Mouse (Mus musculus) stomach, embryonic 14.5 days (tissue): ENCODE measurements around the gene Knl1. TPM values are rescaled to one million over a fixed set of nuclear protein-coding genes. Genes with fewer than 3 reads are reported as not detected.

ENCODE experiments used
- ATAC-seq: fragments of 200-750 bp; cut with Nextera tagmentation; 2 replicates; pipeline ENCODE4 v1.8.0; 2017; ENCODE audit warnings: low read depth, moderate TSS enrichment; ENCODE audit not compliant: insufficient number of reproducible peaks, insufficient read depth, low FRiP score
- H3K27ac ChIP-seq: fragments of 300-500 bp; sonication (generic); 2 replicates; pipeline ENCODE4 v1.5.1; 2014; ENCODE audit warnings: mild to moderate bottlenecking, low read length, moderate library complexity, mixed read lengths
- H3K27me3 ChIP-seq: fragments of 300-500 bp; sonication (generic); 2 replicates; pipeline ENCODE4 v1.6.1; 2014; ENCODE audit warnings: low read length, control low read depth, mixed read lengths; ENCODE audit not compliant: control insufficient read depth, insufficient read depth
- H3K36me3 ChIP-seq: fragments of 300-500 bp; sonication (generic); 2 replicates; pipeline ENCODE4 v1.6.1; 2014; ENCODE audit warnings: mild to moderate bottlenecking, control low read depth, low read length, moderate library complexity, mixed read lengths; ENCODE audit not compliant: control insufficient read depth, insufficient read depth
- H3K4me1 ChIP-seq: fragments of 300-500 bp; sonication (generic); 2 replicates; pipeline ENCODE4 v1.6.1; 2014; ENCODE audit warnings: low read length, control low read depth, mixed read lengths; ENCODE audit not compliant: control insufficient read depth, insufficient read depth
- H3K4me2 ChIP-seq: fragments of 300-500 bp; sonication (generic); replicated peaks from 2 replicates; pipeline ENCODE4 v1.6.1; 2014; ENCODE audit warnings: low read depth, low read length, control low read depth
- H3K4me3 ChIP-seq: fragments of 300-500 bp; sonication (generic); 2 replicates; pipeline ENCODE4 v1.5.1; 2014; ENCODE audit warnings: low read depth, low read length, control low read depth
- H3K9ac ChIP-seq: fragments of 300-500 bp; sonication (generic); replicated peaks from 2 replicates; pipeline ENCODE4 v1.6.1; 2014; ENCODE audit warnings: low read depth, mild to moderate bottlenecking, control low read depth, low read length, moderate library complexity, mixed read lengths
- H3K9me3 ChIP-seq: fragments of 300-500 bp; sonication (generic); 2 replicates; pipeline ENCODE4 v1.6.1; 2016; ENCODE audit warnings: low read depth, low read length, control low read depth; ENCODE audit not compliant: control insufficient read depth
- WGBS: fragments of 180-500 bp; shearing (Covaris S2); extraction: QIAGEN DNeasy Blood & Tissue Kit; methylation state at CpG from one replicate; pipeline ENCODE4 v1.1.7; 2014; 5-methylcytosine and 5-hydroxymethylcytosine counted together
- polyA plus RNA-seq: library from polyadenylated mRNA; unstranded; fragments of >200 nt; fragmentation: Nextera tagmentation; extraction: Ambion mirVana; gene quantifications from 2 replicates; pipeline ENCODE4 v1.2.1, GENCODE M21; 2014

Gene Knl1
- polyA plus RNA-seq, 1 experiment from 2014 or later, result 47.6 TPM

GRCm38 (mm10) chr2:119017647-119018046 lies 29.3 kb upstream of the Knl1 start:
- Histone ChIP-seq H3K4me1 (peaks cover 4% of the 10 kb centered on the region; the same call in 1 of the 2 replicates), H3K27ac (no peak overlapping the region), H3K36me3 (peaks cover 3% of the 10 kb centered on the region; the same call in 1 of the 2 replicates), H3K9ac (no peak overlapping the region), H3K4me2 (no peak overlapping the region), H3K27me3 (no peaks in the 10 kb centered on the region), H3K9me3 (no peaks in the 10 kb centered on the region), H3K4me3 (no peak overlapping the region)
- WGBS, result 95% methylated on average over 3 of the region's 3 CpGs
- no peak for ATAC-seq

DNA sequence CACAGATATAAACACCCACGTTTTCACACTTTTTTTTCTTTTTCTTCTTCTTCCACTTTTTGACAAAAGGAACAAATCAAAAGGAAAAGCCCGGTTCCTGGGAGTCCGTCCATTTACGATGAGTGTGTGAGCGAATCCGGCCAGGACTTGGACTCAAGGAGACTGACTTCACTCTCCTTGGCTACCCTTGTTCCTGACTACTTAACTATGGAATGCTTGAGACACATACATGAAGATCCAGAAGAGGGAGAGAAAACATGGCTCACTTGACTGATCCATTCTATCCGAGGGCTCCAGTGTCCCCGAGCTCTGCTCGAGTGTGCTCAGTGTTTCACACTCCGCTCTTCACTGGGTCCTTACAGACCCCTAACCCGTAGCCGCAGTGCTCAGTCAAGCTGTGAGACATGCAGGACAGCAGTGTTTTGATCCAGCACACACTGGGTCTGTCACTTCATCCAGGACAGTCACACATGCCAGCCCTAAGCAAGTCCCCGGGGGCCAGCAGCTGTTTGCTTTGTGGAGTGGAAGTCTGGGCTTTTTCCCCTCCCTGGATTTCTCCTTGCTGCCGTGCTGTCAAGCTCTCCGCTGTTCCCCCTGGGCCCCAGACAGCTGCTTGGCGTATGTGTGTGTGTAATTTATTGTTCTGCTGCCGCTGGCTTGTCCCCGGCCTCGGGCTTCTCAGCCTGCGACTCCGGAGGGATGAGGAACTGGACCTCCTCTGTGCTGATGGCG lies 28.4 kb upstream of the Knl1 start:
- no peaks in the 10 kb centered on the region for H3K27me3 ChIP-seq
- no peak overlapping the region for H3K4me3 ChIP-seq
- peak overlapping the region; percentile 75 for H3K27ac ChIP-seq
- 43% methylated on average over 22 of the region's 22 CpGs for WGBS
- peaks cover 4% of the 10 kb centered on the region; the same call in 1 of the 2 replicates for H3K4me1 ChIP-seq
- H3K36me3 ChIP-seq, result peaks cover 3% of the 10 kb centered on the region; the same call in 1 of the 2 replicates
- H3K4me2 ChIP-seq, result no peak overlapping the region; the same call in 1 of the 2 replicates
- peak; percentile 53; the same call in 1 of the 2 replicates for ATAC-seq
- H3K9ac ChIP-seq, result no peak overlapping the region
- no peaks in the 10 kb centered on the region for H3K9me3 ChIP-seq

GRCm38 (mm10) chr2:119019131-119019530 lies 27.8 kb upstream of the Knl1 start:
- peaks cover 3% of the 10 kb centered on the region; the same call in 1 of the 2 replicates for H3K36me3 ChIP-seq
- no peak overlapping the region; the same call in 1 of the 2 replicates for H3K4me2 ChIP-seq
- no peak overlapping the region for H3K4me3 ChIP-seq
- ATAC-seq, result 0 out of 2 replicates have a peak, but pooled peaks have one; percentile 4
- peak overlapping the region; percentile 75 for H3K27ac ChIP-seq
- whole genome bisulfite sequencing, result 16% methylated on average over 5 of the region's 5 CpGs
- no peaks in the 10 kb centered on the region for H3K27me3 ChIP-seq
- no peak overlapping the region for H3K9ac ChIP-seq
- peaks cover 4% of the 10 kb centered on the region; the same call in 1 of the 2 replicates for H3K4me1 ChIP-seq
- no peaks in the 10 kb centered on the region for H3K9me3 ChIP-seq

- Histone ChIP-seq H3K4me1 (peaks cover 4% of the 10 kb centered on the region; the same call in 1 of the 2 replicates), H3K36me3 (peaks cover 3% of the 10 kb centered on the region; the same call in 1 of the 2 replicates), H3K4me2 (no peak overlapping the region), H3K27me3 (no peaks in the 10 kb centered on the region), H3K9me3 (no peaks in the 10 kb centered on the region), H3K9ac (no peak overlapping the region), H3K4me3 (no peak overlapping the region), H3K27ac (peak overlapping the region; percentile 75; the same call in 1 of the 2 replicates)
- 55% methylated on average over 4 of the region's 4 CpGs for WGBS
- no peak for ATAC-seq
Measured at GRCm38 (mm10) chr2:119019538-119019937, 27.4 kb upstream of the Knl1 start.

DNA sequence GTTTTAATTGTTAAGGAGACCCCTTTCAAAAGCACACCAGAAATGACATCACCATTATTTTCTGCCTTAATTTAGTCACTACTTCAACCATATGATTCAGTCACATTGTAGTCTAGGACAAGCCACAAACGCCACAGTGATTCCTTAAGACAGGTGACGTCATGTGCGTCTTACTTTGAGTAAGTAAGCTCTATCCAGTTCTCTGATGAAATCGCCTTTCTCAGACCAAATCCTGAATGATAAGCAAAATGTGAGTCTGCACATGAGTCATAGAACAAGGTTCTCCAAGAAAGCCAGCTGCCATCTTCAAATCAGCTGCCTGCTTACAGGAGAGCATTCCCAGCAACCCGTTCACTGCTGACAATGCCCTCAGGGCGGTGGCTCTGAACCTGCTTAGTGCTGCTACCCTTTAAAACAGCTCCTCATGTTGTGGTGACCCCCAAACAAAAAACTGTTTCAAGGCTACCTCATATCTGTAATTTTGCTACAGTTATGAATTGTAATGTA lies 23.7 kb upstream of the Knl1 start:
- Histone ChIP-seq H3K9ac (no peak overlapping the region), H3K4me3 (no peak overlapping the region), H3K36me3 (peaks cover 3% of the 10 kb centered on the region; the same call in 1 of the 2 replicates), H3K9me3 (no peaks in the 10 kb centered on the region), H3K27me3 (no peaks in the 10 kb centered on the region), H3K4me1 (peaks cover 4% of the 10 kb centered on the region; the same call in 1 of the 2 replicates), H3K4me2 (no peak overlapping the region), H3K27ac (no peak overlapping the region)
- WGBS, result 93% methylated on average over 6 of the region's 6 CpGs
- ATAC-seq, result no peak

- H3K27me3 ChIP-seq, result no peaks in the 10 kb centered on the region
- H3K36me3 ChIP-seq, result peaks cover 3% of the 10 kb centered on the region; the same call in 1 of the 2 replicates
- H3K27ac ChIP-seq, result no peak overlapping the region
- H3K4me1 ChIP-seq, result no peaks in the 10 kb centered on the region
- H3K4me3 ChIP-seq, result no peak overlapping the region
- 73% methylated on average over 9 of the region's 9 CpGs for WGBS
- no peaks in the 10 kb centered on the region for H3K9me3 ChIP-seq
- H3K4me2 ChIP-seq, result no peak overlapping the region
- ATAC-seq, result no peak
- no peak overlapping the region for H3K9ac ChIP-seq
Measured at GRCm38 (mm10) chr2:119024536-119025238, 22.2 kb upstream of the Knl1 start.

GRCm38 (mm10) chr2:119025239-119025616 lies 21.7 kb upstream of the Knl1 start:
- Histone ChIP-seq H3K4me1 (no peaks in the 10 kb centered on the region), H3K36me3 (peaks cover 3% of the 10 kb centered on the region; the same call in 1 of the 2 replicates), H3K27ac (no peak overlapping the region), H3K4me2 (no peak overlapping the region), H3K9me3 (no peaks in the 10 kb centered on the region), H3K27me3 (no peaks in the 10 kb centered on the region), H3K4me3 (no peak overlapping the region), H3K9ac (no peak overlapping the region)
- 81% methylated on average over 4 of the region's 4 CpGs for WGBS
- ATAC-seq, result no peak

GRCm38 (mm10) chr2:119026951-119027350 lies 20.0 kb upstream of the Knl1 start:
- no peaks in the 10 kb centered on the region for H3K36me3 ChIP-seq
- no peaks in the 10 kb centered on the region for H3K27me3 ChIP-seq
- no peak overlapping the region for H3K4me2 ChIP-seq
- H3K4me1 ChIP-seq, result no peaks in the 10 kb centered on the region
- H3K9ac ChIP-seq, result no peak overlapping the region
- H3K27ac ChIP-seq, result no peak overlapping the region
- 94% methylated on average over 4 of the region's 4 CpGs for WGBS
- ATAC-seq, result no peak
- H3K9me3 ChIP-seq, result no peaks in the 10 kb centered on the region
- H3K4me3 ChIP-seq, result no peak overlapping the region
